ENCODE assay signal across 8 mouse cellular contexts in genomic region chr13:54389971-54390564, GRCm38 (mm10). TPM values are rescaled to one million over a fixed set of nuclear protein-coding genes. Genes with fewer than 3 reads are reported as not detected.
DNase-seq lines count a peak whose midpoint lies in the region; ATAC-seq and TF ChIP-seq lines count a peak whose summit lies in the region.

No protein-coding gene starts in this region.

- TF ChIP-seq CTCF in lung, embryonic 14.5 days (IDR thresholded peaks at IDR 0.05; ENCODE audit: low read depth): no peak
- no peak for TF ChIP-seq CTCF in gastrocnemius, adult 2 months (IDR thresholded peaks at IDR 0.05)

- intact Hi-C loops in gastrocnemius, adult 2 months (cut with DNase I): no loop called here

- H3K9ac ChIP-seq in lung, embryonic 14.5 days: no peak overlapping the region
- H3K9ac ChIP-seq in embryonic facial prominence, embryonic 14.5 days (ENCODE audit: low read depth, low read length): no peak overlapping the region
- H3K9ac ChIP-seq in midbrain, embryonic 16.5 days (ENCODE audit: low read depth, low read length): no peak overlapping the region

- no peaks in the 10 kb centered on the region for H3K9me3 ChIP-seq in lung, embryonic 14.5 days (ENCODE audit: low read depth, low read length)
- H3K9me3 ChIP-seq in embryonic facial prominence, embryonic 14.5 days (ENCODE audit: control insufficient read depth, low read length): no peaks in the 10 kb centered on the region
- H3K9me3 ChIP-seq in midbrain, embryonic 16.5 days (replicated peaks; ENCODE audit: control insufficient read depth, low read length, poor library complexity, severe bottlenecking): no peaks in the 10 kb centered on the region

- H3K4me2 ChIP-seq in lung, embryonic 14.5 days: no peak overlapping the region
- H3K4me2 ChIP-seq in embryonic facial prominence, embryonic 14.5 days (ENCODE audit: low read depth, low read length): no peak overlapping the region
- H3K4me2 ChIP-seq in midbrain, embryonic 16.5 days (ENCODE audit: low read length): no peak overlapping the region

- WGBS in lung, embryonic 14.5 days: 21% methylated on average over 8 of the region's 8 CpGs
- WGBS in embryonic facial prominence, embryonic 14.5 days: 37% methylated on average over 8 of the region's 8 CpGs
- WGBS in midbrain, embryonic 16.5 days: 35% methylated on average over 8 of the region's 8 CpGs

- peak overlapping the region; percentile 65; the same call in 1 of the 2 replicates for H3K27ac ChIP-seq in lung, embryonic 14.5 days (ENCODE audit: low read depth)
- H3K27ac ChIP-seq in embryonic facial prominence, embryonic 14.5 days (replicated peaks; ENCODE audit: low read depth, low read length): peak overlapping the region; percentile 44
- peak overlapping the region; percentile 71 for H3K27ac ChIP-seq in midbrain, embryonic 16.5 days (ENCODE audit: low read length)
- no peak overlapping the region for H3K27ac ChIP-seq in gastrocnemius, adult 2 months

- peak; percentile 80 for ATAC-seq in lung, embryonic 14.5 days (ENCODE audit: insufficient read depth)
- peak; percentile 64 for ATAC-seq in embryonic facial prominence, embryonic 14.5 days (ENCODE audit: low read depth)
- peak; percentile 76 for ATAC-seq in midbrain, embryonic 16.5 days

- peaks cover 10% of the 10 kb centered on the region for H3K4me1 ChIP-seq in lung, embryonic 14.5 days (ENCODE audit: insufficient read depth)
- H3K4me1 ChIP-seq in embryonic facial prominence, embryonic 14.5 days (ENCODE audit: control insufficient read depth, insufficient read depth, low read length): peaks cover 14% of the 10 kb centered on the region
- peaks cover 9% of the 10 kb centered on the region for H3K4me1 ChIP-seq in midbrain, embryonic 16.5 days (ENCODE audit: control insufficient read depth, insufficient read depth, low read length)

- DNase-seq in adrenal gland, adult 2 months: peak; percentile 18
- no peak for DNase-seq in adrenal gland, postnatal 4 days (ENCODE audit: low spot score in 2 of 2)
- peak; percentile 86 for DNase-seq in lung, embryonic 14.5 days
- no peak for DNase-seq in lung, adult 18-20 months
- peak; percentile 83 for DNase-seq in embryonic facial prominence, embryonic 14.5 days (ENCODE audit: low spot score)
- DNase-seq in gastrocnemius, adult 2 months: no peak
- DNase-seq in right cerebral cortex, postnatal 14 days: no peak

- no peaks in the 10 kb centered on the region for H3K27me3 ChIP-seq in lung, embryonic 14.5 days (ENCODE audit: insufficient read depth, low read length)
- H3K27me3 ChIP-seq in embryonic facial prominence, embryonic 14.5 days (replicated peaks; ENCODE audit: control insufficient read depth, insufficient read depth, low read length): no peaks in the 10 kb centered on the region
- H3K27me3 ChIP-seq in midbrain, embryonic 16.5 days (ENCODE audit: control insufficient read depth, insufficient read depth, low read depth, low read length): no peaks in the 10 kb centered on the region

- H3K4me3 ChIP-seq in lung, embryonic 14.5 days (ENCODE audit: low read depth, low read length): no peak overlapping the region
- no peak overlapping the region for H3K4me3 ChIP-seq in embryonic facial prominence, embryonic 14.5 days (ENCODE audit: low read depth, low read length)
- H3K4me3 ChIP-seq in midbrain, embryonic 16.5 days (ENCODE audit: low read depth, low read length): no peak overlapping the region
- no peak overlapping the region for H3K4me3 ChIP-seq in gastrocnemius, adult 2 months

- no peaks in the 10 kb centered on the region for H3K36me3 ChIP-seq in lung, embryonic 14.5 days (ENCODE audit: insufficient read depth)
- H3K36me3 ChIP-seq in embryonic facial prominence, embryonic 14.5 days (ENCODE audit: control insufficient read depth, insufficient read depth, low read length): no peaks in the 10 kb centered on the region
- no peaks in the 10 kb centered on the region for H3K36me3 ChIP-seq in midbrain, embryonic 16.5 days (ENCODE audit: control insufficient read depth, insufficient read depth, low read length)

RNA-seq across cellular contexts. Expression of gene Cplx2, which starts 18.9 kb away (rescaled TPM):
- 10 to 100 TPM; 20.3 to 20.8 TPM for total RNA-seq in adrenal gland, adult 2 months (2021)
- polyA plus RNA-seq in adrenal gland, adult 2 months (2012; rRNA removed): 22.6 and 23.8 TPM in 2 replicates
- total RNA-seq in adrenal gland, postnatal 4 days (2021): 10 to 100 TPM; 46.3 to 50.4 TPM
- 12.2 TPM in 2 replicates for polyA plus RNA-seq in lung, embryonic 14.5 days (2014; fragmentation: Nextera tagmentation; extraction: Ambion mirVana)
- polyA plus RNA-seq in embryonic facial prominence, embryonic 14.5 days (2014; fragmentation: Nextera tagmentation; extraction: Ambion mirVana): 7.0 and 9.6 TPM in 2 replicates
- polyA plus RNA-seq in midbrain, embryonic 16.5 days (2015; fragmentation: Nextera tagmentation; extraction: Ambion mirVana): 25.8 and 30.8 TPM in 2 replicates
- total RNA-seq in gastrocnemius, adult 2 months (2021): under 1 TPM; 0.46 to 0.84 TPM

Comparison
In these comparisons a context has a peak if more than half of its experiments do, and no peak if none do; other contexts are left out.
1. DNase-seq: peak in adrenal gland, adult 2 months (single experiment), lung, embryonic 14.5 days (single experiment) and embryonic facial prominence, embryonic 14.5 days (single experiment); none in adrenal gland, postnatal 4 days (0 of 2), lung, adult 18-20 months (0 of 2), gastrocnemius, adult 2 months (single experiment) and right cerebral cortex, postnatal 14 days (single experiment).
2. Peak in every context shown above with its lines, with median percentiles within 50 percentile points of each other: ATAC-seq.